Mouse (Mus musculus): Measurements from ENCODE around the gene H2afj.
A peak's percentile ranks its signal among the peaks of the same experiment; 100 is the strongest.

Gene H2afj

DNA sequence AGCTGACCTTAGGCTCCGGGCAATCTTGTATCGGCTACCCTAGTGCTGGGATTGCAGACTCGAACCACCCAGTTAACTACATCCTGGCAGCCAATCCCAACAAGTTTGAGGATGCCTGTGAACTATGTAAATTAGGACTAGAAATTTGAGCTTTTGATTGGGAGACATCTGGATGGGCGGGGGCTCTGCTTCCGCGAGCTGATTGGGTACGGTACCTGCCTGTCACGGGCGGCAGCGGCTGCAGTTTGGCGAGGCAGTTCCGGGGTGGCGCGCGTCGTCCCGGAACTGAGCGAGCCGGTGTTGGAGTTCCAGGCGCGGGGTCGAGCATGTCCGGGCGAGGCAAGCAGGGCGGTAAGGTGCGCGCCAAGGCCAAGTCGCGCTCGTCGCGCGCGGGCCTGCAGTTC lies at the start of gene H2afj:
H2afj (plus strand) TSS at position 231 of the 404 bp plus-strand sequence.
- peak; percentile 98 for DNase-seq

DNA sequence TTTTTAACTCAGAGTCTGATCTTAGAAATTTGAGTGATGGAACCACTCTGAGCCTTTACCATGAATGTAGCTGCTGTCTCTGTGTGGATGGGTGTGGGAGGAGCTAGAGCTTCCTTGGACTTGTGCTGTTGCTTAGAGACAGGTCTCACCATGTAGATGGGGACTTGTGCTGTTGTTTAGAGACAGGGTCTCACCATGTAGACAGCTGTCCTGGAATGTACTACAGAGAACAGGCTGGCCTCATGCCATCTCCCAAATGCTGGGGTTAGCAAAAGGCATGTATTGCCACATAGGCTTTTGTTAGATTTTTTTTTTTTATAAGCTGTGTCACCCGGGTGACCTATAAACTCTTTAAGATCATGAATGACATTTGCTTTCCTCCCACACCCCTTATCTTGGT lies 44.1 kb upstream of the H2afj start:
- no peak for DNase-seq

DNA sequence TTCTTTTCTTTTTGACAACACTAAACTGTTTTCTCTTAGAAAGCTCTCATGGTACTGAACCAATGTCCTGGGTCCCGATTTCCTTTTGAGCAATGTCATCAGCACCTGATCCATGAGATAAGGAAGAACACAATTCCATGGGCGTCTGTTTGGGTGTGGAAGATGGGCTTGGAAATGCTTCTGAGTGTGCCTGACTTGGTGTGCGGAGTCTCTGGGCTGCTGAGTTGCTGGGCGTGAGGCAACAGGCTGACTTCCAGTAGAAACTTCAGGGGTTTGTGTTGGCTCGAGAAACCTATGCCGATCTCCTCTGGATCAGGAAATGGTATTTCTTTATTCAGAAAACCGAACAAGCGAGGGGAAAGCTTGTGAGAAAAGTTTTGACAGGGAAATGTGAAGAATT lies 38.9 kb upstream of the H2afj start:
- DNase-seq, result no peak

DNA sequence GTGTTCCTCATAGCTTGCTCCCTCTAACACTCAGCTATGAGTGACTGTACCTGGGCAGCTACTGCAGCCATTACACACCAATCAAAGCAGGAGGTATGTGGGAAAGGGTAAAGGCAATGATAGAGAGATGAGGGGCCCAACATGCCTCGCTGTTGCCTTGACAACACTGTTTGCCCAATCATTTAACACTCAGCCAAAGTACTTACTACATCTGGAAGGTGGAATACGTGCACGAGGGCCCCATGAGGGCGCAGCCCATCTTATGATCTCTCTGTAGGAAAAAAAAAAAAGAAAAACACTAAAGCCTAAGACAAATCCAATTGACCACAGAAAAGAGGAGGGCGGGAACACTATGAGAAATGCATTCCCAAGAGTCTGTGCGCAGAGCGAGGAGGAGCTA lies 38.2 kb upstream of the H2afj start:
- no peak for DNase-seq

DNA sequence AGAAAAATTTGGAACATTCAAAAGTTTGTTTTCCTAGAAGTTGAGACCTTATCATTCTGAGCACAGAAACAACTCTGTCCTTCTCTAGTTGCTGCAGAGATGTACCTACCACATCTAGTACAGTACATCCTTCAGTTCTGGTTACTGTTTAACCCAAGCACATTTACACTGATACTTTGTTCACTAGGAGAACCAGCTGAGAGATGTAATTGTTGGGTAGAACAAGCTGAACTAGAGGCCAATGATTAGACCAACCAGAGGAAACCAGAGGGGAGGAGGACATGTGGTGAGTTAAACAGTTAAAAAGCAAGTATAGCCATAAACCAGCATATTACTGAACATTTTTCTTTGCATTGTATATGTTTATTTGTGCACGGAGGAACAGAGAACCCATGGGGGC lies 31.7 kb upstream of the H2afj start:
- DNase-seq, result no peak

DNA sequence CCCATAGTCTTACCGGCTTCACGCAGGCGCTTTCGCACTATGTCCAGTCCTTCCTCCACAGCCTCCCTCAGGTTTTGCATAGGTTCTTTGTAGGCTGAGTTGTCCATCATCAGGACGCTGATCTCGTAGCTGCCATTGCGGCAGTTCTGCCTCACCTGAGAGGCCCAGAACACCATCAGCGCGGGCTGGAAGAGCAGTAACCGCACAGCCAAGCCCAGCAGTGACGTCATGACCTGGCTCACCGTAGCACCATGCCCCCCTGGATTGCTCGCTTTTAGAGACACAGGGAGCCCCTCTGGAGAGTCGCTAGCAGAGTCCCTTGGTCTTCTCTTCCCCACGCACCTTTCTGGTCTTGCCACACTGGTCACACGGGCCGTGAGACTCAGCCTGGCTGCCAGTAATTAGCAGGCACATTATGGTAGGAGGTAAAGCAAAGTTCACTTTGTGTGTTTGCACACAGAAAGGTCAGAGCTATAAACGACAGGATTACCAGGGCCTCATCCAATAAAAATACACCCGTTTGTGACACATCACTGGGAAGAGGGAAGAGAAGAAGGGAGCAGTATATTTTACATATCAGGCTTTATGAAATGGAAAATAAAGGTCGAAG lies 26.6 kb upstream of the H2afj start, which contains the start of gene Gucy2c:
Gucy2c (minus strand) TSS at position 389 of the 610 bp plus-strand sequence.
- no peak for DNase-seq

DNA sequence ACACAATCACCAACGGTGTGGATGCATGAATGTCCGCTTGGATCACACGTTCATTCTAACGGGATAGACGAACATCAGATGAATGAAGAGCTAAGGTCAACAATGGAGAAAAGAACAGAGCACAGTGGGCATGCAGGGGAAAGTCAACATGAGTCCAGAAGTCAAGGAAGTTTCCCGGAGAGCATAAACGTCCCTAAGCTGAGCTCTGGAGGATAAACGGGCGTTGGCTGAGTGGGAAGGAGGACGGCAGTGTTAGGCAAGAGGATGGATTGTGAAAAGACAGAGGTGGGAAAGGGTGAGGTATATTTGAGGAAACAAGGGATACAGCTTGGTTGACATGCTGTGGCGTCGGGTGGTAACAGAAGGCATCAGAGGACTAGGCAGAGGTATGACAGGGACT lies 25.9 kb upstream of the H2afj start:
- DNase-seq, result no peak

DNA sequence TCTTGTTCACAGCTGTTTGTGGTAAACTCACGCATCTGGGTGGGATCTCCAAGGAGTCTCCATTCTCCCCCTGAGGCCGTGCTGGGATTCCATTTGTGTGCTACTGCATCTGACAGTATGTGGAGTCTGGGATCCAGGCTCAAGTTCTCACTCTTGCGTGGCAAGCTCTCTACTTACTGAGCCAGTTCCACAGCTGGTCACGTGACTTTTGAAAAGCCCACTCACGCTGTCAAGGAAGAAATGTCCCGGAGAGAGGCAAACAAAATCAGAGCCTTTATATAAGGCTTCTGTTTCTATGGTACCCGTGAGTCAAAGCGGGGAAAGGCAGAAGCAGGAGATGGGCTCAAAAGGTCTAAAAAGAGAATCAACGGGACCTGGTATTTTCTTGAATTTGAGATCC lies 25.3 kb upstream of the H2afj start:
- no peak for DNase-seq

DNA sequence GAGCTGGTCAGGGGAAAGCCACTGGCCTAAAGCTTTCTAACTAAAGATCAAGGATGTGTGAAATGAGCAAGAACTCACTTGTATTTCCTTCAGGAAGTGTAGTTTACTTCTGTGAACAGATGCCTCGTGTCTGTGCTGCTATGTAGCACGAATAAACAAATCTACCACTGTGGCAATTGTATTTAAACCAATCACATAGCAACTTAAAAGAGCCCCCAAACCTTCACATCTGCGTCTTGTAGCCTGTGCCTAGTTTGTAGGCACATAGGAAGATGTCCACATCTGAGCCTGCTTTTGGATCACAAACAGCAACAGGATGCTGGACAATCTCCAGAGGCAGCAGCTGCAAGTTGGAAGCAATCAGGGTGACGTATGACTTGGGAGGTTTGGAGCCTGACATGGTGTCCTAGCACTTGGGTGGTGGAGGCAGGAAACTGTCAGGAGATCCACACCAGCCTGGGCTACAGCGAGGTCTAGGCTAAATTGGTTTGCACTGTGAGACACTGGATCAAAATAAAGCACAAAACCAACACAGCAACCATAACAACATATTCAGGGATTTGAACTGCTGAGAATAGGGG lies 18.6 kb upstream of the H2afj start:
- no peak for DNase-seq

DNA sequence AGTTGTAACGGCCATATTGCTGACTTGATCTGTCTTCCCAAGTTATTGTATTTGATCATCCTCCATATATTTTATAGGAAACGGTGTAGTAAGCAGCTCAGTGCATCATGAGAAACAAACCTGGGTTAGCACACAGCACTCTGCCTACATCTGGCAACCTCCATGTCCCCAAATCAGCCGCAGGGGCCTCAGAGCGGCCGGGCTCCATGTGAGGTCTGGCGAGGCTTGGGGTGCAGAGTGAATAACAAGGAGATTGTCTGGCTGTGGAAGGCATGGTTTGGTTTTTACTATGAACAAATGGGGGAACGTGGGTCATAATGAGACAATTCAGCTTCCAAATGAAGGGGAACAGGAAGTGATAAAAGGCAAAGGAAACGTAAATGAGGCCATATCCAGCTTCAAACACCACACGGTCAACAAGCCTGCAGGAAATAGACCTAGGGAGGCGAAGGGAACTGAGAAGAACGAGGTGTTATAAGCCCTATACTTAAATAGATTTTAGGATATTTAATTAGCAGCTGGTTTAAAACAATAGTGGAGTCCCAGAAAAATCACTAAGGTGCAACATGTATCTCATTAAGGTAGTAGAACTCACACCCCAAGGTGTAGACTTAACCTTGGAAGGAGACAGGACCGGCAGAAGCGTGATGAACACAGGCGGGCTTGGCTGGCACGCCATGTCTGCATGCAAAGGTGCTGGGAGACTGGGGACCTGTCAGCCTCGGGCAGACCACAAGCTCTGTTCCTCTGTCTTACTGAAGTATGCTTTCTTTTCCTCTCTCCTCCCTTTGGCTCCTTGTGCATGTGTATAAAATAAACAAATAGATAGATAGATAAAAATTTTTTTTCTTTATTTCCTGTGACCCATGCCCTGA lies 14.9 kb upstream of the H2afj start:
- DNase-seq, result no peak

DNA sequence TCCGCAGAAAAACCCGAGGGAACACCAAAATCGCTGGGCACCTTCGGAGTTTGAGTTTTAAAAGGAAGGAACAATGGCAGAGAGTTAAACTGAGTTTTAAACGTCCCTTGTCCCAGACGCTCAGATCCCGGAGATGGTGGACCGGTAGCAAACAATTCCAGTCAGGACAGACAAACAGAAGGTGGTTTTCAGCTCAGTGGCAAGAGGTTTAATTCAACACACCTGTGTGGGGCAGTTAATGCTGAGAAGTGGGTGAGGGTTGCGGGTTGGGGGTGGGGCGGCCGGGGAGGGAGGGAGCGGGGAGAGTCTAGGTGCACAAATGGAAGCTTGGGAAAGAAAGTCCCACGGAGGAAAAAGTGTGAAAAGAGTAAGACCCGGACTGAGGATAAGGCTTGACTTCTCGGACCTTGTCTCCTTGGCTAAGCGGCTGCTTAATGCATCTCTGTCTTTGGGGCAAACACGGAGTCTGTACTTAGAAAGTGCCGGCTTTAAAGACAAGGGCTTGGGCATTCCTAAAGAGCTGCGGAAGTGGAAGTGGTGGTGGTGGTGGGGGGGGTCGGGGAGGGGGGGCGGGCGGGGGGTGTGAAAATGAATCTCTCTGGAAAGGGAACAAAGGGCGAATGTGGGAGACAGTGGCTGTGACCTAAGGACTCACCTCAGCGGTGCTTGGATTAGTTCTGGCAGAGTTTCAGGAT lies 14.1 kb upstream of the H2afj start:
- DNase-seq, result no peak

DNA sequence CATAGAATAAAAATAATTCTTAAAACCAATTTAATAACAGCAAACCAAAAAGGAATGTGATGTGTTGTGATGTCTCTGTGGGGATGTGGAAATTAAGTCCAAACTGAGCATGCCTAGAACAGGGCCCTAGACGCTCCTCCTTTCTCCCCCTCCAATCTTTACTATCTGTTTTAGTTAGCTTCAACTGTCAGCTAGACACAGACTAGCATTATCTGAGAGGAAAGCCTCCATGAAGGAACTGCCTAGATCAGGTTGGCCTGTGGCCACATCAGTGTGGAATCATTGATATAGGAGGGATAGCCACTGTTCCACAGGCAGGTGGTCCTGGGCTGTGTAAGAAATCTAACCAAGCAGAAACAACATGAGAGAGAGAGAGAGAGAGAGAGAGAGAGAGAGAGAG lies 12.9 kb upstream of the H2afj start:
- no peak for DNase-seq

DNA sequence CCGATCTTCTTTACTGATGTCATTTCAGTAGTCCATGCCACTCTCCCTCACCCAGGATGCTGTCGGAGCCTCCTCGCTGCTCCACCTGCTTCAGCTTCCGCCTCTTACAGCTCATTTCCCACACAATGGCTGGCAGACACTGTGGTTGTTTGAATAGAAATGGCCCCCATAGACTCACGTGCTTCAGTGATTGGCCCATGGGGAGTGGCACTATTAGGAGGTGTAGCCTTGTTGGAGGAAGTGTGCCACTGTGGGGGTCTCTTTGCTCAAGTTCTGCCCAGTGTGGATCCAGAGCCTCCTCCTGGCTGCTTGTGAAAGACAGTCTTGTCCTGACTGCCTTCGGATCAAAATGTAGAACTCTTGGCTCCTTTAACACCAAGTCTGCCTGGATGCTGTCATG lies 12.2 kb upstream of the H2afj start:
- DNase-seq, result no peak

DNA sequence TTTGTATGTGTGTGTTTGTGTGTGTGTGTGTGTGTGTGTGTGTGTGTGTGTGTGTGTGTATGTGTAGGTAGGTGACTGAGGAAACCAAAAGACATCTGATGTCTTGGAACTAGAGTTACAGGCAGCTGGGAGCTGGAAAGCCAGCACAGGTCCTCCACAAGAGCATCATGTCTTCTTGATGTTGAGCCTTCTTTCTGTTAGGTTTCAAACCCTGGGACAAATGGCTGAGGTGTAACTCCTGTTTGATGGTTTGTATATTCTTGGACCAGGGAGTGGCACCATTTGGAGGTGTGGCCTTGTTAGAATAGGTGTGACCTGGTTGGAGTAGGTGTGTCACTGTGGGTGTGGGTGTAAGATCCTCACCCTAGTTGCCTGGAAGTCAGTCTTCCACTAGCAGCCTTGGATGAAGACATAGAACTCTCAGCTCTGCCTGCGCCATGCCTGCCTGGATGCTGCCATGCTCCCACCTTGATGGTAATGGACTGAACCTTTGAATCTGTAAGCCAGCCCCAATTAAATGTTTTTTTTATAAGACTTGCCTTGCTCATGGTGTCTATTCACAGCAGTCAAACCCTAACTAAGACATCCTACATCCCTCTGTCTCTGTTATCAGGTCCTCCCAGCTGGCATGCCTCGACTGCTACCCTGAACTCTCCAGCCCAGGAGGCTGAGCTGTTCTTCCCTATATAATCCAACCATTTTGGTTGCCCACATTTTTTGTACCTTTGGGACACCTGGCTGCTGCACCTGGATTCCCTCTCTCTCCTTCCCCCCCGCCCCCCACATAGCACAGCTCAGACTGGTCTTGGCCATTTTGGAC lies 10.0 kb upstream of the H2afj start:
- DNase-seq, result peak; percentile 76

DNA sequence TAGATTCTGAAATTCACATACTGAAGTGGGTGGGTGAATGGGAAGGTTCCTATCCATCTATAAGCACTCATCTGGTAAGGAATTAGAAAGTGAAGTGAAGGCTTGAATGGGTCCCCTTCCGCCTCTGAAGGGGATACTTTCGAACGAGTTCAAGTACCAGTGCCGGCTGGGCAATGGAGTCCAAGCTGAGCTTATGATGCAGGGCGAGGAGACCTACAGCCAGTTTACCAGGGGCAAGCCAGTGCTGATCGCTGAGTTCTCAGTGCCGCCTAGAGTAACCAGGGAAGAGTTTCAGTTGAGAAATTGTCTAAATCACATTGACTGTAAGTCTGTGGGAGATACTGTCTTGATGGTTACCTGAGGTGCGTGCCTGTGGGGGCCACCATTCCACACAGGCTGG lies 7.3 kb upstream of the H2afj start:
- DNase-seq, result no peak

DNA sequence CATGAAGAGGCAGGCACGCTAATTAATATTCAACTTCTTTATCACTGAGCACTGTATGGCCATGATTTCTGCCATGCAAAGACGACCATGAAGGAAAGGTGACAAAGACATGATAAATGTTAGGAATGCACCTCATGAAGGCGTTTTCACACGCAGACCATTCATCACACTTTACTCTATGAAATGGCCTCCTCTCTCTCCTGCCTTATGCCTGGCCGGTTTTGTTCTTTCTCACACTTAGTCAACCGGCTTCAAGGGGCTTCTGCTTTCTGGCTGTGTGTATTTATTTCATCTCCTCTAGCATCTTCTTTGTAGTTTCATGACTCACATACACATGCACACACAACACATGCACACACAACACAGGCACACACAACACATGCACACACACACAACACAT lies 6.8 kb upstream of the H2afj start:
- no peak for DNase-seq

DNA sequence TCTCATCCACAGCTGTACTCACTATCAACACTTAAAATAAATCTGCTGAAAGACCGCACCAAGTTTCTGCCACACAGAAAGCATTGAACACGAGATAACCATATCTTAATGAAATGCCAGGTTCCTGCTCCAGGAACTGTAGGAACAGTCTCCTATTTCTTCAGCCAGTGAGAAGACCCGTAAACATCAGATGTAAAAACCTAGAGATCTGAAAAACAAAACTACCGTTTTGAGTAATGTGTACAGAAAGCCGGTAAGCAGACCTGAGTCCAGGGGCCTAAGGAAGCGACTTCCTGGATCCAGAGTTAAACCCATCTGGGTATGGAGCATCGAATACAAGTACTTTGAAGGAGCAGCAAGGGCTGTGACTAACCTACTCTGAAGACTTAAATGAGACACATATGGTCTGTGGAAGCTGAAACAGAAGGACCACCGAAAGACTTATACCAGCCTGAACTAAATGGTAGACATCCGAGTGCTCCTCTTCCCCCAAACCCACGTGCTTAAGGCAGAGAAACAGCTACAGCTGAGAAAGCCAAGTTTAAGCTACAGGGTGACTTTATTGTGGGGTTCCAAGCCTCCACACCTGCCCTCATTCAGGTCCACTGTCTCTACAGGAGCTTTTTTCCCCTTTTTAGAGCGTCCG lies 4.8 kb upstream of the H2afj start:
- no peak for DNase-seq

DNA sequence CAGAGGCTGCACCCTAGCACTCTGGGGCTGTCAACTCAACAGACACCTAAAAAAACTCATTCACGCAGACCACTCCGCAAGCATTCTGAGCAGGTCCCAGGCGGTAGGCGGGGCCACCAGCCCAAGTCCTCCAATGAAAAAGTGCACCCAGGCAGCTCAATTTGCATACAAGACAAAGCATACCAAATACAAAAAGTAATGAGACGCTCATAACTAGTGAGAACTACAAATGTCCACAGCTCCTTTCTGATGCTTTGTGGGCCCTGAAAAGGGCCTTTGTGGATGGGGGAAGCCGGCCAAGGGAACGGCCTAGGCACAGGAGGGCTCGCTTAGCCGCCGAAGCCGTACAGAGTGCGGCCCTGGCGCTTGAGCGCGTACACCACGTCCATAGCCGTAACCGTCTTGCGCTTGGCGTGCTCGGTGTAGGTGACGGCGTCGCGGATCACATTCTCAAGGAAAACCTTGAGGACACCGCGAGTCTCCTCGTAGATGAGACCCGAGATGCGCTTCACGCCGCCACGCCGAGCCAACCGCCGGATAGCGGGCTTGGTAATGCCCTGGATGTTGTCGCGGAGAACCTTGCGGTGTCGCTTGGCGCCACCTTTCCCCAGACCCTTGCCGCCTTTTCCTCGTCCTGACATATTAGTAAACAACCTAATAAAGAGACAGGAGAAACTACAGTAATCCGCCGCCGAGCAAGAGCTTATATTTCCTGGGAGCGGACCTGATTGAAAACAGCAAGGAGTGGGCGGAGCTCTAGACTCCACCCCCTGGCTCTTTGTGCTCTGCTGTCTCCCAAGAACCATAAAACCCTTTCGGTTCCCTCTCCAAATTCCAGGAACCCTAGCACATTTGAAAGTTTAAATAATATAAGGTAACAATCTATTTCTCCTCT lies 4.1 kb upstream of the H2afj start, which contains the start of gene Hist4h4:
Hist4h4 (minus strand) TSS at position 677 of the 895 bp plus-strand sequence.
- peak; percentile 94 for DNase-seq

DNA sequence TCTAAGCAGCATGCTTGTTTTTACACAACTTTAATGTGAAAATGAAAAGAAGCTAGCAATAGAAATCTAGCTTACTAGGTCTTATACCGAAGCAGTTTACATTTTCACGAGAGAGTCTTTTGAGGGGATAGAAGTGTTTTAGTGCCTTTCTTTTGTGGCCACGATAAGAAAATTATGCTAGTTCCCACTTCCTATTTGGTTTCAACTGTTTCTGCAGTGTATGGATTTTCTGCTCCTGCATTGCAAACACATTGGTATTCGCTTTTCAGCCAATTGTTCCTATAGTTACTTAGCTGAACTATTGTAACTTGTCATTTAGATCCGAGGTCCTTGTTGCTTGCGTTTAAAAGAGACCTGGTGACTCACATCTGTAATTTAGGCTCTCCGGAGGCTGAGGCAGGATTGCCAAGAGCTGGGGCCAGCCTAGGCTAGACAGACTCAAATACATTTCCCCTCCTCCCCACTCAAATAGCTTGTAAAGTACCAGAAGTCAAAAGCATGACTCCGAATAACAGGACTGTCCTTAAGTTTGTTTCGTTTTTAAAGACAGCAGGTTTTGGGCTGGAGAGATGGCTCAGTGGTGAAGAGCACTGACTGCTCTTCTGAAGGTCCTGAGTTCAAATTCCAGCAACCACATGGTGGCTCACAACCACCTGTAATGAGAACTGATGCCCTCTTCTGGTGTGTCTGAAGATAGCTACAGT lies 3.2 kb upstream of the H2afj start:
- peak; percentile 41 for DNase-seq

DNA sequence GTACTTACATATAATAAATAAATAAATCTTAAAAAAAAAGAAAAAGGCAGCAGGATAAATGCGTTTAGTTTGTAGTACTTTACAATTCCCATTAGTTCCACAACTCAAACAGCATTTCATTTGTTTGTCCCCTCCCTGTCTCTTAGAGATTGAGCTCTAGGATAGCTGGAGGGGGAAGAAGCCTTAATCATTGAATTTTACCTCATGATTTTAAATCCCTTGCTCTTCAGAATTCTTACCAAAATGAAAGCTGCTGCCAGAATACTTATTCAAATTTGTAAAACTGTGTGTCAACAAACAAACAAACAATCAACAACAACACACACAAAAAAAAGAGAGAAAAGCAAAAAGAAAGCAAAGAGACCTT lies 2.7 kb upstream of the H2afj start:
- no peak for DNase-seq
